Mouse (Mus musculus) MEL (cell line): ENCODE measurements around the gene Hoxa9. TPM values are rescaled to one million over a fixed set of nuclear protein-coding genes. Genes with fewer than 3 reads are reported as not detected.

ENCODE experiments used
- DNase-seq: peaks from one replicate; pipeline ENCODE4 v3.0.0; 2011; ENCODE audit warnings: low read depth, low spot score
- H3K27ac ChIP-seq: 2 replicates; pipeline ENCODE4 v1.5.1; 2012; ENCODE audit warnings: low read depth, mild to moderate bottlenecking, control low read depth, low read length, moderate library complexity; ENCODE audit not compliant: control insufficient read depth
- H3K27me3 ChIP-seq, 2 experiments: fragments of 150-350 bp in 1 of 2; sonication (generic) in 1 of 2; 2 replicates each; pipeline ENCODE4 v1.6.1; 2012; ENCODE audit warnings: low read length in 2 of 2, mild to moderate bottlenecking in 2 of 2, improper control_type of control experiment in 1 of 2, moderate library complexity in 1 of 2; ENCODE audit not compliant: insufficient read depth in 2 of 2, control insufficient read depth in 1 of 2
- H3K36me3 ChIP-seq, 2 experiments: 2 replicates each; pipeline ENCODE4 v1.6.1; 2012 to 2014; ENCODE audit warnings: low read length in 2 of 2, improper control_type of control experiment in 1 of 2, inconsistent platforms in 1 of 2, mild to moderate bottlenecking in 1 of 2; ENCODE audit not compliant: insufficient read depth in 2 of 2, control insufficient read depth in 1 of 2
- H3K4me1 ChIP-seq, 2 experiments: fragments of 150-350 bp in 1 of 2; sonication (generic) in 1 of 2; 2 replicates each; pipeline ENCODE4 v1.6.1; 2012; ENCODE audit warnings: low read length in 2 of 2, improper control_type of control experiment in 1 of 2, mild to moderate bottlenecking in 1 of 2; ENCODE audit not compliant: insufficient read depth in 2 of 2, control insufficient read depth in 1 of 2
- H3K4me3 ChIP-seq, 2 experiments: fragments of 150-350 bp in 1 of 2; sonication (generic) in 1 of 2; 2 replicates each; pipeline ENCODE4 v1.5.1; 2012; ENCODE audit warnings: low read depth in 2 of 2, low read length in 2 of 2, mild to moderate bottlenecking in 2 of 2, moderate library complexity in 2 of 2, control low read depth in 1 of 2, improper control_type of control experiment in 1 of 2; ENCODE audit not compliant: control insufficient read depth in 1 of 2, insufficient read depth in 1 of 2
- H3K79me2 ChIP-seq: 2 replicates; pipeline ENCODE4 v1.6.1; 2012; ENCODE audit warnings: mild to moderate bottlenecking, low read length, moderate library complexity; ENCODE audit not compliant: control insufficient read depth, poor library complexity, insufficient read depth
- H3K9ac ChIP-seq: 2 replicates; pipeline ENCODE4 v1.6.1; 2012; ENCODE audit warnings: low read depth, mild to moderate bottlenecking, control low read depth, low read length, moderate library complexity; ENCODE audit not compliant: control insufficient read depth, poor library complexity, severe bottlenecking
- H3K9me3 ChIP-seq: fragments of 150-350 bp; sonication (generic); replicated peaks from 2 replicates; pipeline ENCODE4 v1.6.1; 2012; ENCODE audit warnings: mild to moderate bottlenecking, low read length, improper control_type of control experiment, moderate library complexity; ENCODE audit not compliant: insufficient read depth
- BHLHE40 ChIP-seq: IDR thresholded peaks from 2 replicates; pipeline ENCODE4 v1.6.1; 2012; ENCODE audit warnings: low read depth, mild to moderate bottlenecking, inconsistent platforms, low read length, improper control_type of control experiment, borderline replicate concordance
- CHD1 ChIP-seq: IDR thresholded peaks from 2 replicates; pipeline ENCODE4 v1.6.1; 2012; ENCODE audit warnings: low read depth, mild to moderate bottlenecking, inconsistent platforms, low read length, improper control_type of control experiment
- CHD2 ChIP-seq: IDR thresholded peaks from 2 replicates; pipeline ENCODE4 v1.6.1; 2011; ENCODE audit warnings: low read length, improper control_type of control experiment
- E2F4 ChIP-seq: IDR thresholded peaks from 2 replicates; pipeline ENCODE4 v1.6.1; 2011; ENCODE audit warnings: low read depth, low read length, improper control_type of control experiment, borderline replicate concordance
- GABPA ChIP-seq: IDR thresholded peaks from 2 replicates; pipeline ENCODE4 v1.6.1; 2012; ENCODE audit warnings: low read depth, mild to moderate bottlenecking, inconsistent platforms, low read length, improper control_type of control experiment, moderate library complexity
- HCFC1 ChIP-seq: IDR thresholded peaks from 2 replicates; pipeline ENCODE4 v1.6.1; 2012; ENCODE audit warnings: low read depth, mild to moderate bottlenecking, inconsistent platforms, low read length, improper control_type of control experiment, moderate library complexity
- JUND ChIP-seq: IDR thresholded peaks from 2 replicates; pipeline ENCODE4 v1.6.1; 2011; ENCODE audit warnings: low read depth, mild to moderate bottlenecking, improper control_type of control experiment, low read length
- KAT2A ChIP-seq: conservative IDR thresholded peaks from 2 replicates; pipeline ENCODE4 v1.6.1; 2012; ENCODE audit warnings: low read depth, low read length, improper control_type of control experiment, inconsistent platforms
- MAFK ChIP-seq: IDR thresholded peaks from 2 replicates; pipeline ENCODE4 v1.6.1; 2011; ENCODE audit warnings: low read depth, mild to moderate bottlenecking, low read length, improper control_type of control experiment, borderline replicate concordance
- MAZ ChIP-seq: IDR thresholded peaks from 2 replicates; pipeline ENCODE4 v1.6.1; 2012; ENCODE audit warnings: low read depth, mild to moderate bottlenecking, inconsistent platforms, low read length, improper control_type of control experiment
- MYB ChIP-seq: IDR thresholded peaks from 2 replicates; pipeline ENCODE4 v1.6.1; 2011; ENCODE audit warnings: mild to moderate bottlenecking, low read depth, low read length, improper control_type of control experiment
- MYC ChIP-seq: IDR thresholded peaks from 2 replicates; pipeline ENCODE4 v1.6.1; 2011; ENCODE audit warnings: low read depth, mild to moderate bottlenecking, low read length, improper control_type of control experiment, moderate library complexity
- NELFE ChIP-seq: IDR thresholded peaks from 2 replicates; pipeline ENCODE4 v1.6.1; 2011; ENCODE audit warnings: low read depth, low read length, improper control_type of control experiment
- POLR2AphosphoS2 ChIP-seq: IDR thresholded peaks from 2 replicates; pipeline ENCODE4 v1.6.1; 2011; ENCODE audit warnings: low read length, improper control_type of control experiment
- POLR2AphosphoS5 ChIP-seq: IDR thresholded peaks from 2 replicates; pipeline ENCODE4 v1.6.1; 2012; ENCODE audit warnings: low read depth, borderline replicate concordance, mild to moderate bottlenecking, inconsistent platforms, low read length, moderate library complexity, mixed read lengths
- RCOR1 ChIP-seq: IDR thresholded peaks from 2 replicates; pipeline ENCODE4 v1.6.1; 2012; ENCODE audit warnings: low read depth, mild to moderate bottlenecking, inconsistent platforms, low read length, improper control_type of control experiment
- SIN3A ChIP-seq: IDR thresholded peaks from 2 replicates; pipeline ENCODE4 v1.6.1; 2012; ENCODE audit warnings: low read length, improper control_type of control experiment, inconsistent platforms
- SMC3 ChIP-seq: IDR thresholded peaks from 2 replicates; pipeline ENCODE4 v1.6.1; 2011; ENCODE audit warnings: low read depth, low read length, improper control_type of control experiment
- TAL1 ChIP-seq: IDR thresholded peaks from 2 replicates; pipeline ENCODE4 v1.6.1; 2012; ENCODE audit warnings: mild to moderate bottlenecking, inconsistent platforms, low read length, moderate library complexity, mixed read lengths
- ZC3H11A ChIP-seq: IDR thresholded peaks from 2 replicates; pipeline ENCODE4 v1.6.1; 2012; ENCODE audit warnings: low read depth, mild to moderate bottlenecking, inconsistent platforms, low read length, improper control_type of control experiment
- ZKSCAN1 ChIP-seq: IDR thresholded peaks from 2 replicates; pipeline ENCODE4 v1.6.1; 2012; ENCODE audit warnings: low read depth, mild to moderate bottlenecking, inconsistent platforms, low read length, improper control_type of control experiment, moderate library complexity
- ZNF384 ChIP-seq: IDR thresholded peaks from 2 replicates; pipeline ENCODE4 v1.6.1; 2012; ENCODE audit warnings: low read depth, mild to moderate bottlenecking, inconsistent platforms, low read length, improper control_type of control experiment
- polyA plus RNA-seq, 2 experiments: library from polyadenylated mRNA; stranded (reverse) in 1 of 2; unstranded in 1 of 2; fragments of >175 nt in 1 of 2; fragments of >200 nt in 1 of 2; gene quantifications; 2 replicates each; pipeline versions ENCODE4 v1.2.1 to v1.2.4; 2012; ENCODE audit warnings: low replicate concordance in 2 of 2, low read depth in 1 of 2; ENCODE audit not compliant: insufficient read length in 2 of 2, insufficient read depth in 1 of 2, missing spikeins in 1 of 2
- total RNA-seq: library from RNA; depleted of rRNA; stranded (reverse); fragments of 300-350 nt; gene quantifications from 2 replicates; pipeline ENCODE4 v1.2.3, GENCODE M21; 2012

Hoxa9 gene
- total and polyA plus RNA-seq, 3 experiments = not detected

- Histone ChIP-seq H3K79me2 (no peaks in the 10 kb centered on the region), H3K9me3 (no peaks in the 10 kb centered on the region), H3K36me3 (no peaks in the 10 kb centered on the region), H3K27me3 (no peaks in the 10 kb centered on the region), H3K4me3 (no peak overlapping the region), H3K4me1 (no peaks in the 10 kb centered on the region), H3K9ac (no peak overlapping the region), H3K27ac (no peak overlapping the region)
- TF ChIP-seq CHD2 (no peak), ZNF384 (no peak), CHD1 (no peak), SIN3A (no peak), MAFK (no peak), GABPA (no peak), JUND (no peak), TAL1 (no peak), ZC3H11A (no peak), RCOR1 (no peak), SMC3 (no peak), NELFE (no peak), E2F4 (no peak), MYC (no peak), BHLHE40 (no peak), POLR2AphosphoS2 (no peak), POLR2AphosphoS5 (no peak), ZKSCAN1 (no peak)
- DNase-seq = no peak
These were observed 14.3 kb upstream of the Hoxa9 start for GRCm38 (mm10) chr6:52245040-52245756.

- H3K27ac ChIP-seq = no peak overlapping the region
- no peaks in the 10 kb centered on the region for H3K4me1 ChIP-seq
- H3K4me3 ChIP-seq = no peak overlapping the region
- H3K79me2 ChIP-seq = no peaks in the 10 kb centered on the region
- TF ChIP-seq HCFC1 = no peak
- TF ChIP-seq MYB = no peak
- TF ChIP-seq MAZ = no peak
- no peak for TF ChIP-seq KAT2A
- H3K9me3 ChIP-seq = no peaks in the 10 kb centered on the region
- H3K36me3 ChIP-seq = no peaks in the 10 kb centered on the region
- H3K9ac ChIP-seq = no peak overlapping the region
- no peaks in the 10 kb centered on the region for H3K27me3 ChIP-seq
- DNase-seq = no peak
These were observed 13.7 kb upstream of the Hoxa9 start for GRCm38 (mm10) chr6:52244471-52245039.
